Mouse (Mus musculus) common myeloid progenitor, adult 5-6 weeks (primary cell): ENCODE results near the gene Tmub1. TPM values are rescaled to one million over a fixed set of nuclear protein-coding genes. Genes with fewer than 3 reads are reported as not detected.

Experiments used
- ATAC-seq: replicated peaks from 2 replicates; pipeline ENCODE4 v1.8.0; 2016; ENCODE audit warnings: low read depth, mild to moderate bottlenecking, moderate TSS enrichment, inconsistent platforms; ENCODE audit not compliant: poor library complexity, severe bottlenecking
- total RNA-seq: library from RNA; stranded (forward); fragments of 200-1000, 187-1606 nt; gene quantifications from 2 replicates; pipeline ENCODE4 v1.2.3, GENCODE M21; 2017

Gene Tmub1
- total RNA-seq, 1 experiment from 2014 or later: 9.5 TPM

DNA sequence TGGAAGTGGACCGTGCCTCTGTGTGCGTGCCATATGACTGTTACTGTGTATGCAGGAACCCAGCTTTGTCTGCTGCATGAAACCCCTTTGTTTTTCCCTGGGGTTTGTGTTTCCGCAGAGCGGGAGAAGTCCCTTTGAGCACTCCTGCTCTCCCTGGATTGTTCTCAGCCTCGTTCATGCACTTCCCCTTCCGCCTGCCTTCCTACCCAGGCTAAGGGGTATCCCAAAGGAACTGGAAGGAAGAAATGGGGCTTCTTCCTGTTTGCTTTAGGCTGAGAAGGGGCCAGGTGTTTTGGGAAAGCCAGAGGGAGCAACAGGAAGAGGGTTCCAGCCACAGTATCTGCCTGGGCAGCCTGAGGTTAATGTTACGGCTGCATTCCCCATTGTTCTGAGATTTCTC lies 8.0 kb upstream of the Tmub1 start:
- ATAC-seq: no peak

DNA sequence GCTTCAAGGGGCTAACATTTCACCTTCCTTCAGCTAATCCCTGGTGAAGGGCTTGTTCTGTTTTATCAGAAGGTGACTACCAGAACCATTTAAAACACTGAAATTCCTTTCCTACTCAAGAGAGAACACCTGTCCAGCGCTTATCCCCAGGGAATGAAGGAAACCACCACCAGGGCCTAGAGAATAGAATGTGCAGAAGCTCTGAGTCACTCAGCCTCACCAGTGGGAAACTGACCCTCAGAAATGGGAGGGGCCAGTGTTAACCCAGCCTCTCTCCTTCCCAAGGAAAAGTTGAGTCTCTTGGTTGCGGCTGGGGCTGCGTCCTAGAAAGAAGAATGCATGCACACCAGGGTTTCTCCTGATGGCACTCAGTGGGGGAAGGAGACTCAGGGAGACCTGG lies 7.4 kb upstream of the Tmub1 start:
- no peak for ATAC-seq

DNA sequence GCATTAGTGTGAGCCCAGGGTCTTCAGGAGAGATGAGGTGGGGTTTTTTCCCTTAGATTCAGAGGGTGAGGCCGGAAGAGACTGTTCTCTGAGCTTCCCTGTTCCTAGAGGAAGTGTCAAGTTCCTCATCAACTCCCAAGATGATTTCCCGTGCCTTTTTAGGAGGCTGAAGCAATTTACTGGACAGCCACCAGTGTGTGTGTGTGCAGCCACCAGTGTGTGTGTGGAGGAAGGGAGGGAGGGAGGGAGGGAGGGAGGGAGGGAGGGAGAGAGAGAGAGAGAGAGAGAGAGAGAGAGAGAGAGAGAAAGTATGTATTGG lies 6.3 kb upstream of the Tmub1 start:
- ATAC-seq: no peak

DNA sequence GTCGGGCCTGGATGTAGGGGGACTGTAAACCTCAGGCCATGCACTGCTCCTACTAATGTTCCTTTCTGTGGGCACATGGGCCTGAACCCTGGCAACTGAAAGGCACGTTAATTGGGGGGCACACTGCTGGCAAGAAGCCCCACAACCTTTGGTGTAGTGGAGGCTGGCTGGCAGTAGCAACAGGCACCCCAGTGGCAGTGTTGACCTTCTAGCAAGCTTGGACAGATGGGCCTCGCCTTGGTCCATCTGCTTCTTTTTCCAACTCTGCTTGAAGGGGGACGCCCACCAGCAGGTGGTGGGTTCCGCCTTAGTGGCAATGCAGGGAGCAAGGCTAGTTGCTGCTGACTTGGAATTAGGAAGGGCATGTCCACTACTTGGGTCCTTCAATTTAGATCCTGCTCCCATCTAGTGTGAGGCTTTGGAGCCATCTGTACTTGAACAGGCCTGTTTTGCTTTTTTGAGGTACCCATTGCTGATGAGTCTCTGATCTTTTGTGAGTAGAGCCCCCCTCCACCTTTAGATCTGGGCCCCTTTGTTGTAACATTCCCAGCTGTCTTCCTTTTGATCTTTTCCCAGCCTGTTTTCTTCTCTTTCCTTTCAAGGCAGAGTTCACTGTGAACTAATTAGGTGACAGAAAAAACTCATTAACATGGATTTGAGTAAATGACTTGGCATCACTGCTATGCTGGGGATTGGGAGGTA lies 5.8 kb upstream of the Tmub1 start:
- no peak for ATAC-seq

DNA sequence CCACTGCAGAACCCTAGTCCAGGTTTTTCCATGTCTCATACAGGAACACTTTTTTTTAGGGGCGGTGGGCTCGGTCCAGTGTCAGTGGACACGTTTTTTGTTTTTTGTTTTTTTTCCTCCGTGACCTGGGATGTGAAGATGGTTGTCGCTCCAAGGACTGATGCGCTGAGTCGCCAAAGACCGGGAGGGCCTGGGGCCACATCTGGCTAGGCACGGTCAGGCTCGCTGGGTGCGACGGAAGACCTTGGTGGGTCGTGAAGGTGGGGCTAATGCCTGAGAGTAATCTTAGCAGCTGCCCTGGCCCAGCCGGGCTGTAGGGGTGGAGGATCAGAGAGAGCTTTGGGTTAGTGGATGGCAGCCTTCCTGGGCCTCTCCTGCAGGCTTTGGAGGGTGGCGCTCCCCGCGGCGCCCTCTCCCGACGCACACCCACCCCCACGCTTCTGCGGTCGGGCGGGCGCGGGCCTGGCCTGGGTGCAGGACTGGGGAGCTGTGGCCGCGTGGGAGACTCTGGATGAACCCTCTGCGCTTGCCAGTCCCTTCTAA lies 5.1 kb upstream of the Tmub1 start:
- ATAC-seq: peak; percentile 21

GRCm38 (mm10) chr5:24452030-24452690 lies 4.5 kb upstream of the Tmub1 start, which contains the start of gene Agap3:
Gene Agap3 (plus strand): TSS chr5:24452177.
- ATAC-seq: no peak

GRCm38 (mm10) chr5:24451264-24452029 lies 3.8 kb upstream of the Tmub1 start:
- ATAC-seq: peak; percentile 69

DNA sequence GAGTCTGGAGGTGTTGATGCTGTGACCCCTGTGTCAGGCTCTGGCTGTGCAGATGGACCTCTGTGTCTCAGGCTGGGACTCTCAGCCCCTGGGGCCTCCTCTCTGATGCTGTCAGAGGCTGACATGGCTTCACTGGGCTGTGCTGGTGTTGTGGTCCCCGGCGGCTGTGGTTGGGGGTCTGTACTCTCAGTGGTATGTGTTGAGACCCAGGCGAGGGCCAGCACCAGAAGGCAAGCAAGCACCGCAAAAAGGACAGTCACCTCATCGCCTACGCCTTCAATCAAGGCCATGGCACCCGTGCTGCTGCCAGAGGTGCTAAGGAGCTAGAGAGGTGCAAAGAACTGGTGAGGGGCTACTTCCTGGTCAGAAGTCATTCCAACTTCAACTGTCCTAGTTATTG lies 1.0 kb downstream of the Tmub1 start:
- ATAC-seq: no peak

DNA sequence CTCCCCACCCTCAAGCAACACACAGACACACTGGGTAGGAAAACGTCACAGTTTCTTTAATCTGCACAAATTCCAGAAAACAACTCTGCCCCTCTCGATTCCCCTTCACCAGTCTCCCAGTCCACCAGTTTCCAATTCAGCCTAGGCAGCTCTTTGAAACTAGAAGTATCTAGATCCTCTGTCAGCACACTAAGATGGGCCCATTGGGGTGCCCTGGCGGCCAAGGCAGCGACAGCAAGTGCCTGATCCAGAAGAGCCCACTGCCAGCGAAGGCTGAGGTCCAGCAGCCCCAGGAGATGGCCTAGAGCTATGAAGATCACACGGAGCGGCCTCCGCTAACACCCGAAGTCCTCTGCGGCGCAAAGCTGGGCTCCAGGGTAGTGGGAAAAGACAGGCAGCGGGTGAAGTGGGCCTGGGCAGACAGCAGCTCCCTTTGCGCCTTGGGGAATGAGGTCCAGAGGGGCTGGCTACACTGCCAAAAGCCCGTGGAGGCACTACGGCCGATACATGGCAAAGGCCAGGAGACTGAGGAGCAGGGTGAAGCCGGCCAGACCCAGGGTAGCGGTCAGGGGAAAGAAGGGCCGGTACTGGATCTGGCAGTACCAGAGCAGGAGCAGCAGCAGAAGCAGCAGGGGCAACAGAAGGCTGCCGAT lies 2.1 kb downstream of the Tmub1 start:
- ATAC-seq: no peak

GRCm38 (mm10) chr5:24444746-24445427 lies 2.8 kb downstream of the Tmub1 start, which contains the start of gene Fastk:
Gene Fastk (minus strand): TSS chr5:24445287.
- ATAC-seq: peak; percentile 61

GRCm38 (mm10) chr5:24443927-24444326 lies 3.7 kb downstream of the Tmub1 start:
- ATAC-seq: no peak

DNA sequence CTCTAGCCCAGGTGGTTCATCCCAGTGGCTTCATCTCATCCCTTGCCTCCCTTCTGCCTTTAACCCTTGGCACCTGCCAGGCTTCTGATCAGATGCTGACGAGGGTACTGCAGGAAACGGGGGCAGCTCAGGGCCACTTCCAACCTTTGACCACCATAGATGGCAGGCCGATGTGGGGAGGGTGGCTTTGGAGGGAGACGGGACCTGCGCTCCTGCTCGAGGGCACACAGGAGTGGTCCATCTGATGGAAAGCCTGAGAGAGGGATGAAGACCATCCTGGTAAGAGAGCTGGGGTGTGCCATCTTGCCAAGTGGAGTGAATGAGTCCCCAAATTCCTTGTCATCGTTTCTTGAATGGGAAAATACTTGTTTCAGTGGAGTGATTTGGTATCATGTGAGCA lies 4.5 kb downstream of the Tmub1 start:
- no peak for ATAC-seq

DNA sequence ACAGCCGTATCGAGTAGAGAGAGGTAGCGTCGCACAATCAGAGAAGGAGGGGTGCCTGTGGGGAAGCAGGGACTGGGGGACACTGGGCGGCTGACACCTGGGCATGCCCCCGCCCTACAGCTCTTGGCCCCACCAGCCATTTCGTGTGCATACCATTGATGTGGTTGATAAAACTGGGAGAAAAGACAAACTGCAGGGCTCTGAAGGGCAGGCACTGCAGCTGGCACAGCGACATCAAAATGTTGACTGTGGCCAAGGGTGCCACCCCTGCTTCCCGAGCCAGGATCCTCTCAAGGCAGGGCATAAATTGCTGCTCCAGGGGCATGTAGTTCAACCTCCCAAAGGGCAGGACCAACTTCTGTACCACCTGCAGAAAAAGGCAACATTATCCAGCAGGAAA lies 5.6 kb downstream of the Tmub1 start:
- no peak for ATAC-seq

GRCm38 (mm10) chr5:24441187-24441586 lies 6.5 kb downstream of the Tmub1 start:
- no peak for ATAC-seq

- ATAC-seq: no peak
Observed at GRCm38 (mm10) chr5:24433993-24434392, 13.7 kb downstream of the Tmub1 start.

DNA sequence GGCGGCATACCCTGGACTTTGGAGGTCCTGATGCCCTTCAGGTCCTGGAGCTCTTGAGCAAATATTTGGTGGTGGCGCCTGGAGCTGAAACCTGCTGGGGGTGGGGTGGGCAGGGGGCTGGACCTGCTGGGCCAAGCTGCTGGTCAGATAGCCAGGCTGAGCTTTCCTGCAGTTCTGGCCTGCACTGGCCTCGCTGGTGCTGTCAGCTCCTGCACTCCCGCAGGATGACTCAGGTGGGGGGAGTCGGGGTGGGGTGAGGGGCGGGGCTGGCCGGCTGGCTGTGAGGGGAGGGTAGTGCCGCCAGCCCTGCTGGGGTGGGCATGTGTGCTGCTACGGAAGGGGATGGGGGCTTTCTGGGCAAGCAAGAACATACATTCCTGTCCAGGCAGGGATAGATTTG lies 19.1 kb downstream of the Tmub1 start:
- ATAC-seq: no peak

GRCm38 (mm10) chr5:24427981-24428402 lies 19.7 kb downstream of the Tmub1 start:
- no peak for ATAC-seq

GRCm38 (mm10) chr5:24427285-24427633 lies 20.4 kb downstream of the Tmub1 start:
- no peak for ATAC-seq

DNA sequence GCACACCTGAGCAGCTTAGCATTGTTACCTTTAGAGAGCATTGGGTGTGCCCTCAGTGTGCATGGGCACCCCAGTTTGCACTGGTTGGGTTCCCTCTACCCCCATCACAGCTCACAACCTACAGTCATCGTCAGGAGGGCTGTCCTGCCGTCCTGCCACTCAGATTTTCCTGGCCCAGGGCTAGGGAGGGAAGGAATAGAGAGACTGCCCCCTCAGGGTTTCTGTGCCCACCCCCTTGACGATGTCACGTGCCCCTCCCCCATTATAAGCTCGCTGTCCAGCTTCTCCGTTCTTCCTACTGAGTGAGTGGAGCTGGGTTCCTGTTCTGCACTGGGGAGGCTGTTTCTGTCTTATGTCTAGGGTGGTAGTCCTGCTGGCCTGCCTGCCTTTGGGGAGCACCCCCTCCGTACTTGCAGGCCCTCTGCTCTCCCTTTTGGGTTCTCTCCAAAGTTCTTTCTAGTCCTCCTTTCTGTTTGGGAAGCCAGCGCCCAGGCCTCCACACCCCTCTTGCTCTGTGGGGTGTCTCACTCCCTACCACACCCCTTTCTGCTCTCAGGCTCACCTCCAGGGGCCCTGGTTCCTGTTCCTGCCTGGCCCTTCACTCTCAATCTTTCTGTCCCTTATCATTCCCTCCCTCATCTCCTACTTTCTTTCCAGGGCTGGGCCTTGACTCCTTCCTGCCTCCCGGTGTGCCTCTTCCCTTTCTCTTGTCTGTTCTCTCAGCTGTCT lies 20.9 kb downstream of the Tmub1 start:
- no peak for ATAC-seq
